Mouse (Mus musculus) naive thymus-derived CD4-positive, alpha-beta T cell, adult 2 months (primary cell): ENCODE data around the gene Ntn3.

Experiments
- DNase-seq: peaks from one replicate; pipeline ENCODE4 v3.0.0-alpha.2; 2011; ENCODE audit warnings: low read depth

Gene Ntn3

DNA sequence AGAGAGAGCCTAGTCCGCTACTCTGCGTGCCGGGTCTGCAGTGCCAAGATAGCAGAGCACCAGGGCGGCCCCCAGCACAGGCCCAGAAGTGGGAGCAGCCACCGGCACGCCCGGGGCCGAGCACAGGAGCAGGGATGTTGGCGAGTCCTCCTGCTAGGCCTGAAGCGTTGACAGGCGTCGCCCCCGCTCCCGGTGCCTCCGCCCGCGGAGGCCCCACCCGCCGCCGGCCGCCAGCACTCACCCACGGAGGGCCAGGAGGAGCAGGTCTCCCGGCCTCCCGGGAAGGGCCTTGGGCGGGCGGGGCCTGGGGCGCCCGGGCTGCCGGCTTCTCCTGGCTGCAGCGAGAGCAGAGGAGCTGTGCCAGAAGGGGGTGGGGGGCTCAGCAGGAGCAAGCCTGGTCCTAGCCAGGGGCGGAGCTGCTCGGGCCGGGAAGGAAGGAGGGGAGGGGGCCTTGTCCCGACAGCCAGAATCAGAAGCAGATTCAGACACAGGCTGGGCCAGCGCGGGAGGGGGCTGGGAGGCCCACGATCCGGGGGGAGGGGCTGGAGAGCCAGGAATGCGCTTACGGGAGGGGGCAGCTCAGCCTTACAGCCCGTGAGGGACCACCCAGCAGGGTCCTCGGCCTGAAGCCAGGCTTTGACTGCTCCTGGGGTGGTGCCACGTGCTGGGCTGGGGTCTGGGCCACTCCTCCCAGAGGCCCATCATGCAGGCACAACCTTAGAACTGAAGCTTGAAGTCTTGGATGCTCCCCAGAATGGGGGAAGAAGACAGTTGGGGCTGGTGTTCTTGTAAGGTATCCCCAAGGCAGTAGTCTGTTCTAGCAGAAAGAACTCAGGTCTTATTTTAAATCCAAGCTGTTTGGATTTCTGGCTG, at the start of gene Ntn3:
Gene Ntn3 (minus strand): TSS at position 489 of the 873 bp plus-strand sequence.
- no peak for DNase-seq

DNA sequence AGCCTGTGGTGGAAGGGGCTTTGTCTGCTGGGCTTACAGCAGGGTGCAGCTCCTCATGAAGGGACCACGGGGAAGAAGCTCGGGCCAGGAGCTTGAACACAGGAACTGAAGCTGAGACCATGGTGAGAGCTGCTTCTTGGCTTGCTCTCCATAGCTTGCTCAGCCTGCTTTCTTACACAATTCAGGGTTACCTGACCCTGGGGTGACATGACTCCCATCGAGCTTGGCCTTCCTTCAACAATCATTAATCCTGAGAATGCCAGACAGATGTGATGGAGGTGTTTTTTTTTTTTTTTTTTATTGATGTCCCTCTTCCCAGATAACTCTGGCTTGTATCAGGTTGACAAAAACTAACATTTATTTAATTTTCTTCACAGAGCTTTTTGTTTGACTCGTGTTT, 49.6 kb upstream of the Ntn3 start:
- no peak for DNase-seq

DNA sequence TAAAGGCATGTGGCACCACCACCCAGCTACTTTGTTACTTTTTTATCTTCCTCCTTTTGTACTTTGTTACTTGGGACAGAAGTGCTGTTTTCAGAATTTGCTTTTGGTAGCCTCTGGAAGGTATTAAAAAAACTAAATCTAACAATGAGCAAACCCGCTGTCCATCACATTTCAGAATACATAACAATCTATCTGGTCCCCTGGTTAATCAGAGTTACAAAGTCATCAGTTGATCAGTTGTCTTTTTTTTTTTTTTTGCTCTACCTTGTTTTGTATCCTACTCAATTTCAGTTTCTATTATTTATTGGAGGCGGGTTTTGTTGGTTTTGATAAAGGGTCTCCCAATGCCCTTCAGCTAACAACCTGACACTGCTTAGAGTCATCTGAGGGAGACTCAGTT, 43.0 kb upstream of the Ntn3 start:
- peak; percentile 10 for DNase-seq

DNA sequence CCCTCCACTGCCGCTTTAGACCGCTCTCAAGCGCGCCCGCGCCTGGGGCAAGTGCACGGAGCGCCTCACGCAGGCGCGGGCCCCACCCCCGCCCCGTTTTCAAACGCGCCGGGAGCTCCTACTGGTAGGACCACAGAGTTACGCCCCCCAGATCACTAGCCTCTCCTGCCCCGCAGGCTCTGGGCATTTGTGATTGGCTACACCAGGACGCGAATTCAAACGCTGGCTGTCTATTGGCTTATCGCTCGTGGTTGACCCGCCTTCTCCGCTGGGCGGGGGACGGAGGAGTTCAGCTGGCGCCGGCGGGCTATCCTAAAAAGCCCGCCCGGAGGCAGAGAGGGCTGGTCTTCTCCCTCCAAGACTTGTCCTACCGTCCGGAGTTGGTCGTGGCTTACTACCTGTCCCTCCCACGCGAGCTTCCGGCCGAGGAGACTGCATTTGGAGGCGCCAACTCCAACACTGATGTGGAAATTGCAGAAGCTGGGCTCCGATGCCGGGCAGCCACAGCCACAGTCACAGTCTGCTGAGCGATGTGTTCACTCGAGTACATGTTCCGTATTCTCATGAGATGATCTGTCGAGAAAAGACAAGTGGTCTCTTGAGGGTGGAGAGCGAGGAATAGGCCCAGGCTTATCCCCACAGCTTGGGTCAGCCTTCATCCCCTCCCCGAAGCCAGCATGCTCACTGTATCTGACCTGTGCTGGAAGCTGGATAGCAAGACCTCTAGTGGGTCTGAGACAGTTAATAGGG, 42.2 kb upstream of the Ntn3 start, which contains the start of gene Ccnf:
Gene Ccnf (minus strand): TSS at position 165 of the 750 bp plus-strand sequence.
- peak; percentile 97 for DNase-seq

DNA sequence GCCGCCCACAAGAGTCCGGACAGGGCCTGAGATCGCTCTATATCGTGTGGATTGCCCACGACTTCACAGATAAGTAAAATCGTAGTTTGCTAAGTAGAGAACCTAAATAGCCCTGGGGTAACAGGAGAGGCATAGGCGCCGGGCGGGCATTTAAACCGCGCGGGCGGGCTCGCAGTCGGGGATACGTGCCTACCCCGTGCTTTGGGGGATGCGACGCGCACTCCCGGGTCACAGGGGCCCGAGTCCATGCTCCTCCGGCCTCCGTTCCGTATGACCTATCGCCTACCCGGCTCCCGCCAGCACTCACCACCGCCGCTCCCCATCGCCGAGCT, 41.6 kb upstream of the Ntn3 start:
- DNase-seq, result no peak

DNA sequence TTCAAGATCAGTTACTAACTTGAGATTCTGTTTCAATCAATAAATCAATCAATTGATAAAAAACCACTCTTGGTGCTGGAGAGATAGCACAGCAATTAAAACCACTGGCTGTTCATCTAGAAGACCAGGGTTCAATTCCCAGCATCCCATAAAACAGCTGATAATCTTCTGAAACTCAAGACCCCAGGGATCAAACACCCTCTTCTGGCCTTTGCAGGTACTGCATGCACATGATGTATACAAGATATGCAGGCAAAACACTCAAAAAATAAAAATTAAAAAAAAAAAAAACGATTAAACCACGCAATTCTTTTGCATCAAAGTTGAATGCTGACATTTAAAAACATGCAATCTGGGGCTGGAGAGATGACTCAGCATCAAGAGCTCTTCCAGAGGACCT, 39.3 kb upstream of the Ntn3 start:
- DNase-seq, result peak; percentile 43

DNA sequence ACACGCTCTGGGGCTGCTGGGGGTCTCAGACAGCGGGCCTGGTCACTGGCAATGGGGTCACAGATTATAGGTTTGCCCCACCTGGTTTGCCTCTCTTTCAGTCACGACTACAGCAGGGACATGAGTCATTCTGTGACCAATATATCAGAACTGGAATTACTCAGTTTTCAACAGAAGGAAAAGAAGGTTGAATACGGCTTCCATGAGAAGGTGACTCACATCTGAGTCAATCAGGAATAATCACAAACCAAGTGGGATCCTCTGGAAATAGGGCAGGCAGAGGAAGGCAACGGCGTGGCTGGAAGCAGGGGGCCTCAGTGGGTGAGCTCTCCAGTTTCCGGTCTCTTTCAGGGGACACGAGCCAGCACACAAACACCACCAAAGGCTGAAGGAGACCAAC, 34.7 kb upstream of the Ntn3 start:
- no peak for DNase-seq

DNA sequence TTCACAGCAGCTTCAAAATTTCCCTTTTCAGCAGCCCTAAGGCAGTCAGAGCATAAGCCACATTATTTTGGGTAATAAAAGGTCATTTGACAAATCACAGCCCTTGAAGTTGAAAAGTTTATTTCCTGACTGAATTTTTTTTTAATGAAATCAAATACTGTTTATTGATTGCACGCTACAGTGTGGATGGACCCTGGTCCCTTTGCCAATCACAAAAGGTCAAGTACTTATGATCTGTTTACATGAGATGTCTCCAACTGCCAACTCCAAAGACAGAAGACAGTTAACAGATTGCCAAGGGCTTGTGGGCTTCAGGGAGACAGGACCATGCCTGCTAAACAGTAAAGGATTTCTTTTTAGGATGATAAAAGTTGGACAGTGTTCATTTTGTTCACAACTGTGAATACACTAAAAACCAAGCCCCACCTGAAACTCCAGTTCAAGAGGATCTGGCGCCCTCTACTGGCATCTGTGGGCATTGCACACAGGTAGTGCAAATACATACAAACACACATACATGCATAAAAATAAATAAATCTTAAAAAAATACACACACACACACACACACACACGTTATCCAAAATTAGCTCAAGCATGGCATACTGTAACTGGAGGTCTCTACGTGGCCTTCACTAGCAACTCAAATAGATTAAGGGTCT, 34.1 kb upstream of the Ntn3 start:
- peak; percentile 72 for DNase-seq

DNA sequence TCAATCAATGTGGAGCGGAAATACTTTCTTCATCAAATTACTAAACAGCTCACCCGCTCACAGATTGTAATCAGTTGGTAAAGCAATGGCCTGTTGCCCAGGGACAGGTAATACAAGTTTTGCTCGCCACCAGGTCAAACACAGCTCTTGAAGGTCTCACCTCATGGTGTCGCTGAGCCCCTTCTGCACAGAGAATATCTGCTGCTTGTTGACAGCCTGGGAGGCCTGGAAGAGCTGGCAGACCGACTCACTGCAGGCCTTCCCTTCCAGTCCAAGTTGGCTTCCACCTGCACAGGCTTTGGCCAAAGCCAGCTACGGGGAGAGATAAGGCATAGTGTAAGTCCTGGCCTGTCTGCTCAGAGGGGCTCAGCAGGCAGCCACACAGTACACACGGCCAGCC, 27.6 kb upstream of the Ntn3 start:
- no peak for DNase-seq

DNA sequence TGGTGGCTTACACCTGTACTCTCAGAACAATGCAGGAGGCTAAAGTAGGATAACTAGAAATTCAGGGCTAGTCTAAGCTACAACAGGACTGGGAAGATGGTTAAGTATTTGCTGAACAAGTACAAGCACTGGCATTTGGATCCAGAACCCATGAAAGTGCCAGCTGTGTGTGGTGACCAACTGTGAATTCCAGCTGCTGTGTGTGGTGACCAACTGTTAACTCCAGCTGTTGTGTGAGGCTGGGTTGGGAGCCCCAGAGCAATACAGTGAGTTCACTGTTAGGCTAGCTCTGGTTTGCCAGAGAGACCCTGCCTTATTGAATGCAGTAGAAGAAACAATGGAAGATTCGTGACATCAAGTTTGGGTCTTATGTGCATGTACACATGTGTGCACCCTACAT, 27.1 kb upstream of the Ntn3 start:
- no peak for DNase-seq

DNA sequence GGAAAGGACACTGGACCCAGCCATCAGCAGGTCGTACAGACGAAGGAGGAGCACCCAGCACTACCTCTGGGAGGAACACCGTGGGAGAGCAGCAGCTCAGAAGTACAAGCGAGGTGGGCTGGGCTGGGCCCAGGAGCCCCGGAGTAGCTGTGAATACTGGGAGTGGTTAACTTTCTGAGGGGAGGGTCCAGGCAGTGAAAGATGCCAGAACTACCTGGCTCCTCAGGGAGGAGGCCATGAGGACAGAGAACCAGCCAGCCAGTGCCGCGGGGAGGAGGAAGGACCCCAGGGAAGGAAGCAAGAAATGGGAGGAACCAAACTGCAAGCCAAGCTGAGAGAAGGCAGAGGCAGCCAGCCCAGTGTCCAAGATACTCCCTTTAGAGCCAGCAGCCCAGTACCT, 18.6 kb upstream of the Ntn3 start:
- DNase-seq, result no peak

DNA sequence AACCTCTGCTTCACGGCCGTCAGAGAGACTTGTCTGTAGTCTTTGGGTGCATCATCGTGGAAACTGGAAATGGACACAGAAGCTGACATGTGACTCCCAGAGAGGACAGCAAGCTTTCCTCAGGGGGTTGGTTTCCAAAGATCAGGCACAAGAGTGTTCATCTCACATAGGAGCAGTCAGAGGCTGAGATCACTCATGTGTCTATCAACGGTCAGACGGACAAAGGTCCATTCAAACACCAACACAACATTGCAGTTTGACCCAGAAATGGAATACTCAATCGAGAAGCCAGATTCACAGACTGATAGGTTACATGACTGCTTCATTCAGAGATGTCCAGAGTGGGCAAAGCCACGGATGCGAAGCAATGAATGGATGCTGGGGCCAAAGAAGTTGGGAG, 17.4 kb upstream of the Ntn3 start:
- DNase-seq, result no peak

DNA sequence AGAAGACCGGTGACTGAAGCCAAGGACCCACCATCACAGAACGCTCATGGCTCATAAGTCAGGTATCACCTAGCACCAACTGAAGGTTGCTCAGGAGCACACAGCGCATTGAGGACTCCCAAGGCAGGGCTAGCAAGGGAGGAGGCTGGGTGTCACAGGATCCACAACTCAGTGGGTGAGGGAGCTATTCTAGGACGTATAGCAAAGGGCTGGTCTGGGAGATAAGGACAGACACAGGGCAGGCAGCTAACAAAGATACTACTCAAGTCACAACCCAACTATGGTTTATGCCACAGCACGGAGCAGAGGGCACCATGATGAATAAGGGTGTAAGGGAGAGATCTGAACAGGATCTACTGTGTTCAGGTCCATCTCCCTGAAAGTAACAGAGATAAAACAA, 16.5 kb upstream of the Ntn3 start:
- no peak for DNase-seq

DNA sequence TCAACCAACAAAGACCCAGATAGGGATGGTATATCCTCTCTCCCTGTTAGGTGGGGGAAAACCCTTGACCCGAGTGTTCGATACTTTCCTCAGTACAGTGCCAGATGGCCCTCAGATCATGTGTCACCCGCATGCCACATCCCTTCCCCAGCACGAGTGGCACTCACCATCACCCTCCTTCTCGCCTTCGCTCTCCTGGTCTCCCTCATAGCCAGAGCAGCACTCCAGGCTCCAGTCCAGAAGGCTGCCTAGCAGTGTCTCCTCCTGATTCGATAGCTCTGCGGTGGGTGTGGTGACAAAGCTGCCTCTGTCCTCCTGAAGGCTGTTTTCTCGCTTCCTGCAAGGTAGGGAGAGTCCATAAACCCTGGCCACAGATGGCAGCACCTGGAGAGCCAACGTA, 15.4 kb upstream of the Ntn3 start:
- no peak for DNase-seq

DNA sequence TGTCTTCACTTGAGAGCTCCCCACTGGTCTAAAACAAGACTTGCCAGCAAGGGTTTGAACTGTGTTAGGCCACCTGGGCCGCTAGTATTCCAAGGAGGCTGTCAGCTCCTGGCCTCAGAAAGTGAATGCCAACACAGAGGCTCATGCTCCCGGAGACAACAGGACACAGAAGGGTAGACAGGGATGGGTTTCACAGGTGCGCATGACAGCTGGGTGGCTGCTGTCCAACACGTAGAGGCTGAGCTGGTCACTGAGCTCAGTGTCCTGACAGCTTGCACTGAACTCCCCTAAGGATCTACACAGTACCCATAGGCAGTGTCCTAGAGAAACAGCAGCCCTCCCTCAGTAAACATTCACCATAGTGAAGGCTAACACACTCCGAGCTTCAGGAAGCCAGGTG, 14.2 kb upstream of the Ntn3 start:
- DNase-seq, result no peak

DNA sequence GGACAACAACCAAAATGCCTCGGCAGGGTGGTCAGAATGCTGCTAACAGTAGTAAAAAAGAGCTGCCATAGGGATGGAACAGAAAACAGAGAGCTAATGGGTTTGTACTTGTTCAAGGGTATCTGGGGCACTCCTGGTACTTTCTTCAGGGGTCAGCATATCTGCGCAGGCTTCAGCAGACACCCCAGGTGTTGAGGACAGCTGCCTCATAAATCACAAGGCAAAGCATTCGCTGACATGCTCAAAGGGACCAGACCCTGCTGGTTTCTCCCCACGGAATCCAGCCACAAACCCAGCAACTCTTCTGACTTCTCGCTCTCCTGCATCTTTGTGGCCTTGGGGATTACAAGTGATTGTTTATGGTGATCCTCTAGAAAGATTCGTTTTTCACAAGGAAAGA, 13.3 kb upstream of the Ntn3 start:
- DNase-seq, result no peak

DNA sequence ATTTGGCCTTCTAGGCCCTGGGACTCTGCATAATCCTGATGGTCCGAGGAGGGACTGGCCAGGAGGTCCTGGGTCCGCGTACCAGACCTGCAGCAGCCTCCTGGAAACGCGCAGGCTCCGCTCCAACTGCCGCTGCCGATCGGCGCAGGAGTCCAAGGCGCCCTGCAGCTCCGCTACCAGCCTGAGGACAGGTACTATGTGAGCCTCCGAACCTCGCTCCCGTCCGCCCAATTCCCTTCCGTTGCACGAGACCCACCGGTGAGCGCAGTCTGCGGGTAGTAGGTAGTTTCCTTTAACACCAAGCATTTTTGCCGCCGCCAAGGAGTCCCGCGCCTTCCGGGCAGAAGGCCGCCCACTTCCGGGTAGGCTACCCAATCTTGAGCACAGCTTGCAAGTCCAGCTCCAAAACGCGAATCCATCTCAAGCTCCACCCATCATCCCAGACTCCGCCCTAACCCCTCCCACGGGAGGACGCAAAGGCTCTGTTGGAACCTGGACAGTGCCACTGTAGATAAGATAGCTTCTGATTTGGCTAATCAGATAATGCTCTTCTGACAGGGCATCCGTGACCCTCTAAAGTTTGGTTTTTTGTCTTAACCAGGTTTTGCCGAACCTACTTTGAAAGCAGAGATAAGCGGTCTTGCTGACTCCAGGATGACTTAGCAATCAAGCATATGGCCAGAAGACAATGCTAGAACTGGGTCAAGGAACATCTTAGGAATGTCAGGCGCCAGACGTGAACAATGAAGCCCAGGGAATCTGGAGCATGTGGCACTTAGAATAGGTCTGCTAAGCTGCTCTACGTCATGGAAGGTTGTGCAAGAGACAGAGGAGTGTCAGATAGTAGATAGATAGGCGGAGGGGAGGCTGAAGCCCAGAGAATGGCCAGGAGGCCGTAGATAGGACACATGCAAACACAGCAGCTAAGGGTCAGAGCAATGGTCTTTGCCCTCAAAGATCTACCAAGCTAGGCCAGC, 11.4 kb upstream of the Ntn3 start, which contains the start of gene Tedc2:
Gene Tedc2 (minus strand): TSS at position 417 of the 977 bp plus-strand sequence.
- DNase-seq, result peak; percentile 92

DNA sequence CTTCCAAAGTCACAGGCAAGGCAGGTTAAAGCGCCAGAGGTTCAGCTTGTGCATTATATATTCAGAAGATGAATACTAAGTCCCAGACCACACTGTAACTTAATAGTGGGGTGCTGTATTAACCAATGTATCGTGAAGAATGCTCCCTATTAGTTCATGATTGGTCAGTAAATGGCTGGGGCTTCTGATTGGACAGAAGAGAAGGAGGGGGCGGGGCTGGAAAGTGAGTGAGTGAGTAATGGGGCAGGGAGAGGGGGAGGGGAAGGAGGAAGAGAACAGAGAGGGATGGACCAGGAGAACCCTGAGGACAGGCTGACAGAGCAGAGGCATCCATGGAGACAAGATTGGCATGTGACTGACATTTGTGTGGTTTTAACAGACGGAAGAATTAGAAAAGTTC, 7.5 kb upstream of the Ntn3 start:
- DNase-seq, result no peak

DNA sequence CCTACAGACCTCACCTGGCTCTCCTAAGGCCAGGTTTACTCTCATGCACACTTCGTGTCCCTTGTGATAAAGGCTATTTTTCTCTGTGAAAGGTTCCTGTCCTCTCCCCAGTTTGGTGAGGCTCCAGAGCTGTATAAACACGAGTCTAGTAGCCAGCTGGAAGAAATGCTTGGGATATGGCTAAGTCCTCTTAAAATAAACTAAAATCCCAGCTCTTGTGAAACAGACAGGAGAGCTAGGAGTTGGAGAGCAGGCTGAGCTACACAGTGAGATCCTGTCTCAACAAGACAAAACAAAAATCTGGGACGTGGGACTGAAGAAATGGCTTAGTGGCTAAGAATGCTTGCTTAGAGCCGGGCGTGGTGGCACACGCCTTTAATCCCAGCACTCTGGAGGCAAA, 3.9 kb upstream of the Ntn3 start:
- no peak for DNase-seq

DNA sequence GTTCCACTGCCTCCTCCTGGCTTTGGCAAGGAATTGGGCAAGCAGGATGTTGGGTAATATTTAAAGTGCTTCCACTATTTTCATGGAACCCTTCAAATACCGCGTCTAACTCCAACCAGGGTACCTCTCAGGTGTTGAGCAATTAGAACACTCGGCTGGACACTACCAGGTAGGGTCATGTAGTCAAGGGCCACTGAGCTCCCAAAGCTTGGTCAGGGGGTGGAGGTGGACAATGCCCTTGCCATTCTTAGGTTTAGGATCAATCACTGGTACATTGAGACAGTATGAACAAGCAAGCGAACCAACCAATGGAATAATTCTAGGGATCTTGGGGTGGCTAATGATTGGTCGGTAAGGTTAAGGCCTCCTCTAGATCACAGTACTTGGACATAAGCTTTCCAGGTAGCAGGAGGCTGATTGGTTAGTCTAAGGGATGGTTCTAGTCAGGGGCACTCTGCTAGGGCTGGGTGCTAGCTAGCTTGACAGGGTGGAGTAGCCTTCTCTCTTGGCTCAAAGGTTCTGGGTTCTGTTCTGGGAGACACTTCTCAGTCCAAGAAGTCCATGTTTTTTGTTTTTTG, 3.2 kb upstream of the Ntn3 start:
- no peak for DNase-seq
